Mouse (Mus musculus) embryonic fibroblast, embryonic 13.5 days (primary cell): ENCODE measurements around the gene Ywhaq.

ENCODE experiments used
- CTCF ChIP-seq: IDR thresholded peaks from 2 replicates; pipeline ENCODE4 v1.5.1; 2011; ENCODE audit warnings: mild to moderate bottlenecking, control low read depth, low read length, moderate library complexity, borderline replicate concordance; ENCODE audit not compliant: insufficient read depth
- POLR2A ChIP-seq: IDR thresholded peaks from 2 replicates; pipeline ENCODE4 v1.6.1; 2011; ENCODE audit warnings: low read depth, mild to moderate bottlenecking, control low read depth, low read length, moderate library complexity

GRCm38 (mm10) chr12:21441870-21442269, 24.4 kb upstream of the Ywhaq start:
- TF ChIP-seq POLR2A: no peak
- TF ChIP-seq CTCF: no peak
